Mouse (Mus musculus) embryonic facial prominence, embryonic 13.5 days (tissue): ENCODE data around the gene Hist1h2ao. TPM values are rescaled to one million over a fixed set of nuclear protein-coding genes. Genes with fewer than 3 reads are reported as not detected.
"Not testable (repeated sequence)": the region's sequence is repeated elsewhere in the genome, so short reads cannot be mapped to it uniquely, and the experiment has no call there.

Experiments used
- ATAC-seq: fragments of 200-750 bp; cut with Nextera tagmentation; 2 replicates; pipeline ENCODE4 v1.8.0; 2017; ENCODE audit warnings: low read depth; ENCODE audit not compliant: insufficient number of reproducible peaks, insufficient read depth, low FRiP score, low TSS enrichment
- H3K27ac ChIP-seq: fragments of 300-500 bp; sonication (generic); 2 replicates; pipeline ENCODE4 v1.5.1; 2015; ENCODE audit warnings: moderate library complexity, mild to moderate bottlenecking, inconsistent platforms
- H3K27me3 ChIP-seq: fragments of 300-500 bp; sonication (generic); 2 replicates; pipeline ENCODE4 v1.6.1; 2015; ENCODE audit warnings: mild to moderate bottlenecking, inconsistent platforms
- H3K36me3 ChIP-seq: fragments of 300-500 bp; sonication (generic); 2 replicates; pipeline ENCODE4 v1.6.1; 2015; ENCODE audit warnings: mild to moderate bottlenecking, inconsistent platforms
- H3K4me1 ChIP-seq: fragments of 300-500 bp; sonication (generic); 2 replicates; pipeline ENCODE4 v1.6.1; 2015; ENCODE audit warnings: inconsistent platforms
- H3K4me2 ChIP-seq: fragments of 300-500 bp; sonication (generic); 2 replicates; pipeline ENCODE4 v1.6.1; 2015; ENCODE audit warnings: moderate library complexity, mild to moderate bottlenecking, inconsistent platforms
- H3K4me3 ChIP-seq: fragments of 300-500 bp; sonication (generic); 2 replicates; pipeline ENCODE4 v1.5.1; 2015; ENCODE audit warnings: mild to moderate bottlenecking, inconsistent platforms
- H3K9ac ChIP-seq: fragments of 300-500 bp; sonication (generic); 2 replicates; pipeline ENCODE4 v1.6.1; 2015; ENCODE audit warnings: mild to moderate bottlenecking, inconsistent platforms
- H3K9me3 ChIP-seq: fragments of 300-500 bp; sonication (generic); 2 replicates; pipeline ENCODE4 v1.6.1; 2016; ENCODE audit warnings: inconsistent platforms
- WGBS: fragments of 180-500 bp; shearing (Covaris S2); methylation state at CpG from one replicate; pipeline ENCODE4 v1.1.7; 2015; ENCODE audit warnings: mixed read lengths; 5-methylcytosine and 5-hydroxymethylcytosine counted together
- polyA plus RNA-seq: library from polyadenylated mRNA; unstranded; fragments of >200 nt; fragmentation: Nextera tagmentation; extraction: Ambion mirVana; gene quantifications from 2 replicates; pipeline ENCODE4 v1.2.1, GENCODE M21; 2015

Hist1h2ao gene
- not detected in 2 replicates for polyA plus RNA-seq

GRCm38 (mm10) chr13:21810073-21810472 is at the start of gene Hist1h2ao, which contains the start of gene Hist1h2bq:
Hist1h2ao (plus strand) TSS chr13:21810465.
Hist1h2bq (minus strand) TSS chr13:21810197.
- no CpG with 5 or more reads among the region's 23 CpGs for WGBS
- not testable (repeated sequence) for H3K27ac ChIP-seq, H3K36me3 ChIP-seq

GRCm38 (mm10) chr13:21778814-21779766 is 31.2 kb upstream of the Hist1h2ao start:
- peak overlapping the region; percentile 68 for H3K4me3 ChIP-seq
- no peaks in the 10 kb centered on the region for H3K36me3 ChIP-seq
- H3K27ac ChIP-seq, result peak overlapping the region; percentile 97
- H3K4me2 ChIP-seq, result peak overlapping the region; percentile 96
- no peaks in the 10 kb centered on the region for H3K9me3 ChIP-seq
- 4% methylated on average over 33 of the region's 33 CpGs for WGBS
- peak; percentile 87 for ATAC-seq
- H3K9ac ChIP-seq, result peak overlapping the region; percentile 91
- no peaks in the 10 kb centered on the region for H3K27me3 ChIP-seq
- peaks cover 32% of the 10 kb centered on the region for H3K4me1 ChIP-seq

More at GRCm38 (mm10) chr13:21810073-21810472, at the start of gene Hist1h2ao, which contains the start of gene Hist1h2bq:
- ATAC-seq, result peak; percentile 96
- H3K4me2 ChIP-seq, H3K27me3 ChIP-seq, H3K9ac ChIP-seq, H3K9me3 ChIP-seq, H3K4me1 ChIP-seq, H3K4me3 ChIP-seq: not testable (repeated sequence)

DNA sequence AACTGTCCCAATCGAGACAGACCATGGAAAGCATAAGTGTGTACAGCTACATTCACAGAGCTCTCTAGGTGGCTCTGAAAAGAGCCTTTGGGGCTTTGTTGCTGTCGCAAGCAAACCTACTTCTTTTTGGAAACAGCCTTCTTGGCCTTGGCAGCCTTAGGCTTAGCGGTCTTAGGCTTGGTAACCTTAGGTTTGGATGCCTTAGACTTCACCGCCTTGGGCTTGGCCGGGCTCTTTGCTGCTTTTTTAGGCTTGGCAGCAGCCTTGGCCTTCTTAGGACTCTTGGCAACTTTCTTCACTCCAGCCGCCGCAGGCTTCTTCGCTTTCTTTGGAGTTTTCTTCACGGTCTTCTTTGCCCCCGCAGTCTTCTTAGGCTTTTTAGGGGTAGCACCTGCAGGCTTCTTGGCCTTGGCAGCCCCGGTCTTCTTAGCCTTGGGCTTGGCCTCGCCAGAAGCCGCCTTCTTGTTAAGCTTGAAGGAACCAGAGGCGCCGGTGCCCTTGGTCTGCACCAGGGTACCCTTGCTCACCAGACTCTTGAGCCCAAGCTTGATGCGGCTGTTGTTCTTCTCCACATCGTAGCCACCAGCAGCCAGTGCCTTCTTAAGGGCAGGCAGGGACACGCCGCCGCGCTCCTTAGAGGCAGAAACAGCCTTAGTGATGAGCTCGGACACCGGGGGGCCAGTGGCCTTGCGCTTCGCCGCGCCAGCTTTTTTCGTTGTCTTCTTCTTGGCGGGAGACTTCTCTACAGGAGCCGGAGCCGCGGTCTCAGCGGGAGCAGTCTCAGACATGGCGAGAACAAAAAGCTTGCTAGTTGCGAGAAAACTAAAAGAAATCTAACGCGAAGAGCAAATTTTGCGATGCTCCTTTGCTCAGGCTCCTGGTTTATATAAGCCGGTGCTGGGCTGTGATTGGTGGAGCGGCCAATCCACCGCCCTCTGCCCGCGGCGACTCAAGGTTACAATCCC is 30.2 kb upstream of the Hist1h2ao start, which contains the start of gene Hist1h1b:
Gene Hist1h1b (minus strand): TSS at position 859 of the 965 bp plus-strand sequence.
- Histone ChIP-seq H3K27me3 (no peaks in the 10 kb centered on the region), H3K9ac (peak within 1 kb of the TSS; percentile 91), H3K4me2 (peak within 1 kb of the TSS; percentile 96), H3K4me3 (peak within 1 kb of the TSS; percentile 68), H3K9me3 (no peaks in the 10 kb centered on the region), H3K27ac (peak within 1 kb of the TSS; percentile 97), H3K4me1 (peaks cover 36% of the 10 kb centered on the region), H3K36me3 (no peaks in the 10 kb centered on the region)
- ATAC-seq, result peak; percentile 57; the same call in 1 of the 2 replicates
- under 1% methylated on average over 44 of the region's 44 CpGs for WGBS

DNA sequence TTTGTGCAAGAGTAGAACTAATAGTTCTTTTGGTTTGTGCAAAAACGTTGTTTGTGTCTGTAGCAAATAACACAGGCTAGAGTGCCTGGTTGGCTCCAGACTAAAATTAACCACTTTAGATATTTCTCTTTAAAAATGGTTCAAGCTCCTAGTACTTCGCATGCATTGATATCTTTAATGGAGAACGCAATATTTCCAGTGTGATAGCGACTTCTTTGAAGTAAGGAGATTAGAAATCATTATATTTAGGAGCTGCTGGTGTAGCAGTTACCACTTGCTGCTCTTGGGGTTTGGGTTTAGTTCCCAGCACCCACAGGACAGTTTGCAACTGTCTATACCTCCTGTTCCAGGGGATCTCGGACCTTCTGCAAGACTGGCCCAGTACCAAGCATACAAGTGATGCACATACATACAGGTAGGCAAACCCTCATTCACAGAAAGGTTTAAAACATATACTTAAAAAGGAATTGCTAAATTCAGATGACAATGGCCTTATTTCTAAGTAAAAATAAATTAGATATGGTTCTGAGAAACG is 29.2 kb upstream of the Hist1h2ao start:
- Histone ChIP-seq H3K4me2 (peak overlapping the region; percentile 96), H3K4me1 (peaks cover 42% of the 10 kb centered on the region), H3K36me3 (no peaks in the 10 kb centered on the region), H3K27me3 (no peaks in the 10 kb centered on the region), H3K9me3 (no peaks in the 10 kb centered on the region), H3K27ac (peak overlapping the region; percentile 97), H3K4me3 (peak overlapping the region; percentile 68), H3K9ac (0 out of 2 replicates have a peak overlapping the region, but pooled peaks have one; percentile 16)
- 37% methylated on average over 6 of the region's 6 CpGs for WGBS
- ATAC-seq, result no peak

DNA sequence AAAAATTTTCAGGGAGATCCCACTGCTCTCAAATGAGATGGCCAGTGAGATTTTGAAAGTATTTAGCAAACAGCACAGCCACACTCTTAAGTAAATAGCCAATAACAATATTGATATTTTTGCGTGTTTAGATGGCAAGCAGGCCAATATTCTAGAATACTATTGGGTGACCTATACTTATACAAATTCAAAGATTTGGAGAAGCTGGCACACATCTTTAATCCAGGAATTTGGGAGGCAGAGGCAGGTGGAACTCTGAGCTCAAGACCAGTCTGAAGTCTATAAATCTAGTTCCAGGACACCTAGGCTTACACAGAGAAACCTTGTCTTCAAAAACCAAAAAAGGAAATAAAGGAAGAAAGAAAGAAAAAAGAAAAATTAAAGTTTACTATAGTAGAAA is 28.6 kb upstream of the Hist1h2ao start:
- H3K4me1 ChIP-seq, result peaks cover 44% of the 10 kb centered on the region
- H3K27ac ChIP-seq, result peak overlapping the region; percentile 95; the same call in 1 of the 2 replicates
- no peaks in the 10 kb centered on the region for H3K36me3 ChIP-seq
- H3K9me3 ChIP-seq, result no peaks in the 10 kb centered on the region
- no peak overlapping the region for H3K9ac ChIP-seq
- WGBS, result 80% methylated on average over 1 of the region's 1 CpGs
- no peak for ATAC-seq
- no peak overlapping the region for H3K4me2 ChIP-seq
- H3K4me3 ChIP-seq, result no peak overlapping the region
- H3K27me3 ChIP-seq, result no peaks in the 10 kb centered on the region

- not testable (repeated sequence) for H3K36me3 ChIP-seq, ATAC-seq, H3K9me3 ChIP-seq, H3K27me3 ChIP-seq
- Histone ChIP-seq H3K4me3 (peak overlapping the region; percentile 48), H3K27ac (peak overlapping the region; percentile 95), H3K4me1 (peaks cover 44% of the 10 kb centered on the region), H3K9ac (peak overlapping the region; percentile 78), H3K4me2 (peak overlapping the region; percentile 73)
- WGBS, result under 1% methylated on average over 14 of the region's 35 CpGs
Measured at GRCm38 (mm10) chr13:21782361-21783254, 27.7 kb upstream of the Hist1h2ao start.

DNA sequence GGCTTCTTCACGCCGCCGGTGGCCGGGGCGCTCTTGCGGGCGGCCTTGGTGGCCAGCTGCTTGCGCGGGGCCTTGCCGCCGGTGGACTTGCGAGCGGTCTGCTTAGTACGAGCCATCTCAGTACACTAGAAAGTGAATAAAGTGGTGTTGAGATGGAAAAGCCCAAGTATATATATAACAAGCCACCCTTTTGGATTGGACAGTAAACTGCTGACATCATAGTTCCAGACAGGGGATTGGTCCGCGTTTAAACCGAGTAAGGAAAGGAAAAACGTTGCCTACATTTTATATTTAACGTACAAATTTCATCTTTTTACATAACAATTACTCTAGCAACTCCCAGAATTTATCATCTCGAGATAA is 27.0 kb upstream of the Hist1h2ao start, which contains the start of gene Hist1h3i:
Gene Hist1h3i (minus strand): TSS at position 116 of the 363 bp plus-strand sequence.
- H3K27me3 ChIP-seq, result no peaks in the 10 kb centered on the region
- peak; percentile 77 for ATAC-seq
- peak within 1 kb of the TSS; percentile 73 for H3K4me2 ChIP-seq
- H3K27ac ChIP-seq, result peak within 1 kb of the TSS; percentile 95
- no peaks in the 10 kb centered on the region for H3K9me3 ChIP-seq
- peak within 1 kb of the TSS; percentile 48 for H3K4me3 ChIP-seq
- peak within 1 kb of the TSS; percentile 78 for H3K9ac ChIP-seq
- under 1% methylated on average over 15 of the region's 20 CpGs for WGBS
- H3K36me3 ChIP-seq, result no peaks in the 10 kb centered on the region
- peaks cover 44% of the 10 kb centered on the region for H3K4me1 ChIP-seq

DNA sequence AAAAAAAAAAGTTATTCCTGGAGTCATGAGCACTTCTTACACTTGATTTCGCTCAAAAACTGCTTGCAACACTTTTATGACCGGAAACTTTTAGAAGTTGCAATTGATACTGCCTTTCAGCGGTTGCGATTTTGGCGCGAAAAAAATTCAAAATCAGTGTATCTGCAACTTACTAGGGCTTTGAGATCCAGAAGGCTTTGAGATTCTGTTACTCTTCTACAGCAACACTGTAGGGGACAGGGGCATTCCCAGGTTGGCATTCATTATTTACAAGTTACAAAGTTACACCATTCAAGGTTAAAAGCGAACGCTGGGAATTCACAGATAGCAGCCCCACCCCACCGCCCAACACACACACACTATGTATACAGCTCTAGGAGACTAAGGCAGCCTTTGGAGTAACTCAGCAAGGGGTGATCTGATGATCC is 26.5 kb upstream of the Hist1h2ao start:
- H3K9ac ChIP-seq, result peak overlapping the region; percentile 68
- H3K27me3 ChIP-seq, result no peaks in the 10 kb centered on the region
- H3K9me3 ChIP-seq, result no peaks in the 10 kb centered on the region
- peak overlapping the region; percentile 48 for H3K4me3 ChIP-seq
- peaks cover 47% of the 10 kb centered on the region for H3K4me1 ChIP-seq
- no peak for ATAC-seq
- peak overlapping the region; percentile 95 for H3K27ac ChIP-seq
- H3K4me2 ChIP-seq, result peak overlapping the region; percentile 73
- WGBS, result 1% methylated on average over 9 of the region's 9 CpGs
- no peaks in the 10 kb centered on the region for H3K36me3 ChIP-seq

- Histone ChIP-seq H3K27ac (peak overlapping the region; percentile 95), H3K27me3 (no peaks in the 10 kb centered on the region), H3K4me2 (peak overlapping the region; percentile 73), H3K9me3 (no peaks in the 10 kb centered on the region), H3K4me1 (peaks cover 47% of the 10 kb centered on the region), H3K4me3 (peak overlapping the region; percentile 48), H3K36me3 (no peaks in the 10 kb centered on the region), H3K9ac (peak overlapping the region; percentile 68)
- ATAC-seq, result no peak
- 35% methylated on average over 6 of the region's 6 CpGs for WGBS
Measured at GRCm38 (mm10) chr13:21784311-21784710, 26.0 kb upstream of the Hist1h2ao start.
